Mouse (Mus musculus) bone marrow, adult 2 months (tissue): ENCODE results near the gene Prkca.

ENCODE experiments used
- CTCF ChIP-seq: fragments of 200-500 bp; IDR thresholded peaks from 2 replicates; pipeline ENCODE4 v1.5.1; 2011; ENCODE audit warnings: low read length, control low read depth; ENCODE audit not compliant: control insufficient read depth, insufficient read depth
- POLR2A ChIP-seq: fragments of 200-500 bp; IDR thresholded peaks from 2 replicates; pipeline ENCODE4 v1.6.1; 2011; ENCODE audit warnings: low read depth, mild to moderate bottlenecking, control low read depth, low read length, borderline replicate concordance; ENCODE audit not compliant: control insufficient read depth

DNA sequence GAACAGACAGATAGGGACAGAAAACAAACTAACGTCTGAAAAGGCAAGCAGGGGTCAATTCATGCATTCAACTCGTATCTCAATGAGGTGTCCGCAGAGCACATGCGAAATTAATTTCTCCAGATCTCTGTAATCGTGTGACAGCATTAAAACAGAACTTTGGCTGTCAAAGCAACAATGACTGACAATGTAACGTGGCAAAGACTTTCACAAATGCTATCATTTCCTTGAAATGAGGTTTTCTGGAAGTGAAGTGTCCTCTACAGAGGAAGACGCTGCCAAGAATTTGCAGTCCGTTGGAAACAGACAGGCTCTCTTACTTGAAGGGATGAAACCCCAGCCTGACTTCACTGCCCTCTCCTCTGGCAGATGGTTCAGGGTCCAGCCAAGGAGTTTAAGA is 85.8 kb downstream of the Prkca start:
- TF ChIP-seq CTCF (no peak), POLR2A (no peak)
